Mouse (Mus musculus) olfactory bulb, adult 2 months (tissue): ENCODE measurements around the gene Adat1.

Experiments
- CTCF ChIP-seq: fragments of 200-500 bp; IDR thresholded peaks from 2 replicates; pipeline ENCODE4 v1.5.1; 2012; ENCODE audit warnings: low read depth, mild to moderate bottlenecking, low read length, moderate library complexity; ENCODE audit not compliant: insufficient read depth
- POLR2A ChIP-seq: fragments of 200-500 bp; IDR thresholded peaks from 2 replicates; pipeline ENCODE4 v1.6.1; 2012; ENCODE audit warnings: mild to moderate bottlenecking, low read depth, low read length, moderate library complexity; ENCODE audit not compliant: insufficient read depth

DNA sequence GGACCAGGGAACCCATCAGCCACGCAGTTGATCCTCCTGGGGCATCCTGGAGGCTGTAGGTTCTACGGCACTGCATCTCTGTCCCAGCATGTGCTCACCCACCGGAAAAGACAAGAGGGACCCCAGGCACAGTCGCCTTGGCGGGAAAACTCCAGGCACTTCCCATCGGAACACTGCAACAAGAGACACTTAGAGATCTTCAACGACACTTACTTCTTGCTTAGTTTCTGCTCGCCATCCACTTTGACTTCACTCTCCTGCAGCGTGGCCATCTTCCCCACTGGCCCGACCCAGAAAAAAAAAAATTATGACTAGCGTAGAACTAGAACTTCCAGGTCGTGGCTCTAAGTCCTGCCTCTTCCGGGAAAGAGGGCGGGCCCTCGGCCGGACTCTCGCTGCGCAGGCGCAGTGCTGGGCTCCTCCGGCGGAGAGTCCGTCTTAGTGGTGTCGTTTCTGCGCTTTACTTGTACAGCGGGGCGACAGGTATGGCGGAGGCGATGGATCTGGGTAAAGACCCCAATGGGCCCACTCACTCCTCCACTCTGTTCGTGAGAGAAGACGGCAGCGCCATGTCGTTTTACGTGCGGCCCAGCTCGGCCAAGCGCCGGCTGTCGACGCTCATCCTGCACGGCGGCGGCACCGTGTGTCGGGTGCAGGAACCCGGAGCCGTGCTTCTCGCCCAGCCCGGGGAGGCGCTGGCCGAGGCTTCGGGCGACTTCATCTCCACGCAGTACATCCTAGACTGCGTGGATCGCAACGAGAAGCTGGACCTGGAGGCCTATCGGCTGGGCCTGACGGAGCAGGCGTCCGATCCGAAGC lies 19.1 kb upstream of the Adat1 start, which contains the start of the genes Kars and Terf2ip:
- TF ChIP-seq CTCF: no peak
- peak; percentile 98 for TF ChIP-seq POLR2A
